Mouse (Mus musculus) monocyte, adult 5-6 weeks (primary cell): Measurements from ENCODE around the gene Ehmt2. TPM values are rescaled to one million over a fixed set of nuclear protein-coding genes. Genes with fewer than 3 reads are reported as not detected.
"Not testable (repeated sequence)": the region's sequence is repeated elsewhere in the genome, so short reads cannot be mapped to it uniquely, and the experiment has no call there.

ENCODE experiments used
- ATAC-seq: fragments of 153-309, 156-312 bp; replicated peaks from 2 replicates; pipeline ENCODE4 v1.8.0; 2017; ENCODE audit warnings: mild to moderate bottlenecking; ENCODE audit not compliant: low TSS enrichment, insufficient number of reproducible peaks, severe bottlenecking, poor library complexity, low FRiP score
- total RNA-seq: library from RNA; stranded (forward); fragments of 200-1000, 200-491, 200-594 nt; gene quantifications from 3 replicates; pipeline ENCODE4 v1.2.3, GENCODE M21; 2017

Gene Ehmt2
- total RNA-seq, 1 experiment from 2014 or later, result 102 TPM

DNA sequence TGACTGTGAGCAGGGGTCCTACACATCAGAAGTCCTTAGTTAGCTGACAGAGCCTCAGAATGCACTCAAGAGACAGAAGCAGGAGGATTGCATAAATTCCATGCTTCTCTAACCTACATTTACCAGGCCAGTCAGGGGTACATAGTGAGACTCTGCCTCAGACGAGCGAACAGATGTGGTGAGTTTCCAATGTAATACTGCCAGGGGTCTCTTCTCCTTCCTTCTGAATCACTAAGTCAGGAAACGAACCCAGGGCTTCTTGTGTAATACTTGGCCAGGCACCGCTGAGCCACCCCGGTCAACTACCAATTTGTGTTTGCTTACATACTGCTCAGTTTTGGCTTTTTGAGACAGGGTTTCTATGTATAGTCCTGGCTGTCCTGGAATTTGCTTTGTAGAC lies 10.3 kb upstream of the Ehmt2 start:
- no peak for ATAC-seq

GRCm38 (mm10) chr17:34890074-34890743 lies 8.1 kb upstream of the Ehmt2 start:
- ATAC-seq, result no peak

- no peak for ATAC-seq
Measured at GRCm38 (mm10) chr17:34891377-34891776, 6.9 kb upstream of the Ehmt2 start.

GRCm38 (mm10) chr17:34893072-34893824 lies 5.0 kb upstream of the Ehmt2 start:
- ATAC-seq, result no peak

- ATAC-seq, result peak; percentile 69
Measured at GRCm38 (mm10) chr17:34894074-34894597, 4.1 kb upstream of the Ehmt2 start.

DNA sequence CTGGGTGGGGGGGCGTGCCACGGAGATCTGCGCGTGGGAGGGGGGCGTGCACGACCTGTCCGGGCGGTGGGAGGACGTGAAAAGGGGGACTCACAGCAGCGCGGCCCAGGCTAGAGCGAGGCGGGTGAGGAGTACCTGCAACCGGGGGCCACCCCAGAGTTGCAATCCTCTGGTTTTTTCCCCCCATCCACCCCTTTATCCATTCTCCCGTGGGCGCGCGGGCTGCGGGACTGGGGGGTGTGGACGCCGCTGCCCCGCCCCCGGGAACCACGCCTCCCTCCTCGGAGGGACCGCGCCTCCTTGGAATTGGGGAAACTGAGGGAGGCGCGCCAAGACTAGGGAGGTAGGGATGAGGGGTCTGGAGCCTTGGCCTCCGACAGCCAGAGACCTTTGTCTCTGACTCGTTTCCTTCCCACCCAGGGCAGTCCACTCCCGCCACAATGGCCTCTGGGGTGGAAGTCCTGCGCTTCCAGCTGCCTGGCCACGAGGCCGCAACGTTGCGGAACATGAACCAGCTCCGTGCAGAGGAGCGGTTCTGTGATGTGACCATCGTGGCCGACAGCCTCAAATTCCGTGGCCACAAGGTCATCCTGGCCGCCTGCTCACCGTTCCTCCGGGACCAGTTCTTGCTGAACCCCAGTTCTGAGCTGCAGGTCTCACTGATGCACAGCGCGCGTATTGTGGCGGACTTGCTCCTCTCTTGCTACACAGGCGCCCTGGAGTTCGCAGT lies 3.3 kb upstream of the Ehmt2 start:
- ATAC-seq, result no peak

DNA sequence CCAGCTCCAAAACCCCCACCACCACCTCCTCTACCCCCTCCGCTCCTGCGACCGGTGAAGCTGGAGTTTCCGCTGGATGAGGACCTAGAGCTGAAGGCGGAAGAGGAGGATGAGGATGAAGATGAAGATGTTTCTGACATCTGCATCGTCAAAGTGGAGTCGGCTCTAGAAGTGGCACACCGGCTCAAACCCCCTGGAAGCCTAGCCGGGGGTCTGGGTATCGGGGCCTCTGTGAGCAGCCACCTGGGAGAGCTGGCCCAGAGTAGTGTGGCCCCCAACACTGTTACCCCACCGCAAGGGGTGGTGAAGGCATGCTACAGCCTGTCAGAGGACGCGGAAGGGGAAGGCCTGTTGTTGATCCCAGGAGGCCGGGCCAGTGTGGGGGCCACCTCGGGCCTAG lies 2.5 kb upstream of the Ehmt2 start:
- ATAC-seq, result no peak

GRCm38 (mm10) chr17:34896366-34896765 lies 1.9 kb upstream of the Ehmt2 start:
- ATAC-seq, result no peak

- ATAC-seq, result no peak
Measured at GRCm38 (mm10) chr17:34897373-34898159, 703 bp upstream of the Ehmt2 start.

GRCm38 (mm10) chr17:34898706-34899052 lies 410 bp downstream of the Ehmt2 start:
- ATAC-seq, result no peak

GRCm38 (mm10) chr17:34899053-34899889 lies 1.0 kb downstream of the Ehmt2 start:
- ATAC-seq, result no peak

- peak; percentile 40; the same call in 1 of the 2 replicates for ATAC-seq
Measured at GRCm38 (mm10) chr17:34899890-34900243, 1.6 kb downstream of the Ehmt2 start.

- not testable (repeated sequence) for ATAC-seq
Measured at GRCm38 (mm10) chr17:34900826-34901225, 2.6 kb downstream of the Ehmt2 start.

DNA sequence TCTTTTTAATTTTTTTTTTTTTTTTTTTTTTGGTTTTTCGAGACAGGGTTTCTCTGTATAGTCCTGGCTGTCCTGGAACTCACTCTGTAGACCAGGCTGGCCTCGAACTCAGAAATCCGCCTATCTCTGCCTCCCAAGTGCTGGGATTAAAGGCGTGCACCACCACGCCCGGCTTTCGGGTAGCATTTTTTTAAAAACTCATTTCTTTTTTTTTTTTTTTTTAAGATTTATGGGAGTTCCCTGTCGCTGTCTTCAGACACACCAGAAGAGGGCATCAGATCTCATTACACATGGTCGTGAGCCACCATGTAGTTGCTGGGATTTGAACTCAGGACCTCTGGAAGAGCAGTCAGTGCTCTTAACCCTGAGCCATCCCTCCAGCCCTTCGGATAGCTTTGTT lies 3.7 kb downstream of the Ehmt2 start:
- ATAC-seq, result not testable (repeated sequence)

GRCm38 (mm10) chr17:34902895-34903294 lies 4.6 kb downstream of the Ehmt2 start:
- no peak for ATAC-seq

- ATAC-seq, result no peak
Measured at GRCm38 (mm10) chr17:34910982-34911381, 12.7 kb downstream of the Ehmt2 start.

DNA sequence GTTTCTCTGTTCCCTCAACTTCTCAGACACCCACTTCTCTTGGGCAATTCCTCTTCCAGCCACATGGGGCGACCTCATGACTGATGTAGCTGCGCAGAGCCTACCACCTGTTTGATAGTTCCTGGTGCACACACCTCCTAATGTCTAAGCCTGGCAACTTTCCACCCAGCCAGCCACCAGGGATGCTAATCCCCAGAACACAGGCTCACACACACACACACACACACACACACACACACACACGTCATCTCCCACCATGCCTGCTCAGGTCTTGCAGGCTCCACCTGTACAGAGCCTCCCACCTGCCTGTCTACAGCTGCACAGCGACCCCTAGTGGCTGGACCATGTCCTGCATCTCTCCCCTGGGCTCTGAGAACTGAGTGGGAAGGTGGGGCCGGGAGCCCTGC lies 13.7 kb downstream of the Ehmt2 start:
- peak; percentile 72 for ATAC-seq
